Mouse (Mus musculus): ENCODE data around the gene Notch4. TPM values are rescaled to one million over a fixed set of nuclear protein-coding genes. Genes with fewer than 3 reads are reported as not detected.

The Notch4 gene
- total and polyA plus RNA-seq, 3 experiments: 0.25 TPM; not detected in 2

GRCm38 (mm10) chr17:34604061-34604508 lies 40.0 kb downstream of the Notch4 start, which contains the start of gene Agpat1:
Gene Agpat1, plus strand, starts transcription at chr17:34604262.
- peaks cover 12 to 39% of the 10 kb centered on the region in 2 experiments for H3K4me1 ChIP-seq (ENCODE audit: control insufficient read depth in 1 of 2, insufficient read depth in 2 of 2)

GRCm38 (mm10) chr17:34604511-34605237 lies 40.6 kb downstream of the Notch4 start:
- peak overlapping the region; percentile 63 to 97 (median 82) for H3K4me3 ChIP-seq (replicated peaks in 1 of 3; ENCODE audit: low read depth in 2 of 3, low read length in 2 of 3, poor library complexity in 1 of 3)
- H3K9me3 ChIP-seq (replicated peaks; ENCODE audit: low read length): no peaks in the 10 kb centered on the region
- H3K79me2 ChIP-seq (replicated peaks; ENCODE audit: control insufficient read depth, extremely low read depth, insufficient read depth, poor library complexity, severe bottlenecking): peaks cover 12% of the 10 kb centered on the region
- TF ChIP-seq UBTF (IDR thresholded peaks at IDR 0.05; ENCODE audit: low read depth, low read length) (0 out of 2 replicates have a peak, but pooled peaks have one; percentile 27), ZNF384 (IDR thresholded peaks at IDR 0.05; ENCODE audit: low read depth, low read length) (no peak)
- peak overlapping the region; percentile 86 for H3K4me2 ChIP-seq (ENCODE audit: insufficient read depth, low read depth, poor library complexity, severe bottlenecking)
- peak overlapping the region; percentile 49 for H3K27ac ChIP-seq (ENCODE audit: insufficient read depth, low read depth)
- H3K4me1 ChIP-seq (ENCODE audit: control insufficient read depth in 1 of 2, insufficient read depth in 2 of 2): peaks cover 12 to 39% of the 10 kb centered on the region in 2 experiments
- in situ Hi-C loops (cut with MboI; ENCODE audit: low pct_ligation_motif_present, low pct_unique_long_range_greater_than_20kb, low sequenced_read_pairs): no loop called here
- dilution Hi-C loops (cut with MboI; ENCODE audit: extremely low pct_ligation_motif_present, extremely low pct_unique_long_range_greater_than_20kb, low sequenced_read_pairs): no loop called here
- no peaks in the 10 kb centered on the region for H3K27me3 ChIP-seq (replicated peaks)
- DNase-seq (ENCODE audit: extremely low read depth): peak; percentile 40
- peaks cover 15 to 44% of the 10 kb centered on the region in 2 experiments for H3K36me3 ChIP-seq (replicated peaks in 1 of 2; ENCODE audit: control insufficient read depth in 1 of 2, insufficient read depth in 1 of 2, low read length in 1 of 2)
- peak overlapping the region; percentile 49 for H3K9ac ChIP-seq (ENCODE audit: insufficient read depth, low read depth)

More at GRCm38 (mm10) chr17:34604061-34604508, 40.0 kb downstream of the Notch4 start, which contains the start of gene Agpat1:
- Histone ChIP-seq H3K9me3 (replicated peaks; ENCODE audit: low read length) (no peaks in the 10 kb centered on the region), H3K79me2 (replicated peaks; ENCODE audit: control insufficient read depth, extremely low read depth, insufficient read depth, poor library complexity, severe bottlenecking) (peaks cover 12% of the 10 kb centered on the region), H3K4me2 (ENCODE audit: insufficient read depth, low read depth, poor library complexity, severe bottlenecking) (peak within 1 kb of the TSS; percentile 86), H3K4me3 (replicated peaks in 1 of 3; ENCODE audit: low read depth in 2 of 3, low read length in 2 of 3, poor library complexity in 1 of 3) (peak within 1 kb of the TSS; percentile 75 to 97 (median 82)), H3K36me3 (replicated peaks in 1 of 2; ENCODE audit: control insufficient read depth in 1 of 2, insufficient read depth in 1 of 2, low read length in 1 of 2) (peaks cover 15 to 45% of the 10 kb centered on the region in 2 experiments), H3K27ac (ENCODE audit: insufficient read depth, low read depth) (peak within 1 kb of the TSS; percentile 49), H3K27me3 (replicated peaks) (no peaks in the 10 kb centered on the region), H3K9ac (ENCODE audit: insufficient read depth, low read depth) (peak within 1 kb of the TSS; percentile 91)
- dilution Hi-C loops (cut with MboI; ENCODE audit: extremely low pct_ligation_motif_present, extremely low pct_unique_long_range_greater_than_20kb, low sequenced_read_pairs) (no loop called here), in situ Hi-C loops (cut with MboI; ENCODE audit: low pct_ligation_motif_present, low pct_unique_long_range_greater_than_20kb, low sequenced_read_pairs) (no loop called here)
- DNase-seq (ENCODE audit: extremely low read depth): peak; percentile 99
- TF ChIP-seq MEF2A (IDR thresholded peaks at IDR 0.05; ENCODE audit: borderline replicate concordance, low read depth, low read length) (peak; percentile 47; the same call in 1 of the 2 replicates), JUND (conservative IDR thresholded peaks at IDR 0.05; ENCODE audit: low read depth, low read length) (no peak), TCF12 (IDR thresholded peaks at IDR 0.05; ENCODE audit: low read depth, low read length) (peak; percentile 87), SMC3 (IDR thresholded peaks at IDR 0.05; ENCODE audit: low read depth, low read length) (no peak), RAD21 (IDR thresholded peaks at IDR 0.05; ENCODE audit: low read depth, low read length) (no peak), MYC (IDR thresholded peaks at IDR 0.05; ENCODE audit: low read depth, low read length) (no peak), MXI1 (IDR thresholded peaks at IDR 0.05; ENCODE audit: low read depth, low read length) (peak; percentile 34), TBP (conservative IDR thresholded peaks at IDR 0.05; ENCODE audit: low read depth, low read length) (peak; percentile 69; the same call in 1 of the 2 replicates), ZMIZ1 (IDR thresholded peaks at IDR 0.05; ENCODE audit: low read depth, low read length) (0 out of 2 replicates have a peak, but pooled peaks have one; percentile 19), POLR2A (IDR thresholded peaks at IDR 0.05; ENCODE audit: low read depth, low read length) (peak; percentile 92), MAZ (IDR thresholded peaks at IDR 0.05; ENCODE audit: low read depth, low read length) (peak; percentile 21; the same call in 1 of the 2 replicates), NELFE (IDR thresholded peaks at IDR 0.05; ENCODE audit: low read depth, low read length) (peak; percentile 80)
